Mouse (Mus musculus) thymus, postnatal 36 days (tissue): ENCODE results near the gene Baz2a.
A peak's percentile ranks its signal among the peaks of the same experiment; 100 is the strongest.
"Not testable (repeated sequence)": the region's sequence is repeated elsewhere in the genome, so short reads cannot be mapped to it uniquely, and the experiment has no call there.

Source experiments
- DNase-seq, 2 experiments: peaks; one replicate each; pipeline ENCODE4 v3.0.0; 2022; ENCODE audit warnings: mixed read lengths in 2 of 2

The Baz2a gene

GRCm38 (mm10) chr10:128091564-128092505 is at the start of gene Baz2a:
Gene Baz2a, plus strand, starts transcription at chr10:128091577.
- DNase-seq = peak; percentile 79 to 88

- DNase-seq = no peak
These were observed 49.7 kb upstream of the Baz2a start for GRCm38 (mm10) chr10:128041636-128042035.

GRCm38 (mm10) chr10:128042466-128042865 is 48.9 kb upstream of the Baz2a start:
- no peak for DNase-seq

- DNase-seq = peak; percentile 33 to 43
These were observed 48.1 kb upstream of the Baz2a start for GRCm38 (mm10) chr10:128043041-128043835.

GRCm38 (mm10) chr10:128048157-128048556 is 43.2 kb upstream of the Baz2a start:
- no peak for DNase-seq

- DNase-seq = no peak
These were observed 41.6 kb upstream of the Baz2a start for GRCm38 (mm10) chr10:128049741-128050140.

- DNase-seq = no peak
These were observed 41.0 kb upstream of the Baz2a start for GRCm38 (mm10) chr10:128050355-128050754.

- no peak for DNase-seq
These were observed 39.8 kb upstream of the Baz2a start for GRCm38 (mm10) chr10:128051589-128051988.

- not testable (repeated sequence) for DNase-seq
These were observed 39.2 kb upstream of the Baz2a start for GRCm38 (mm10) chr10:128052136-128052535.

GRCm38 (mm10) chr10:128053001-128053400 is 38.4 kb upstream of the Baz2a start:
- DNase-seq = no peak

GRCm38 (mm10) chr10:128058184-128058583 is 33.2 kb upstream of the Baz2a start:
- DNase-seq = no peak

GRCm38 (mm10) chr10:128058601-128059151 is 32.7 kb upstream of the Baz2a start, which contains the start of gene Ptges3:
Gene Ptges3, plus strand, starts transcription at chr10:128058954.
- peak; percentile 96 to 97 for DNase-seq

GRCm38 (mm10) chr10:128059207-128059981 is 32.0 kb upstream of the Baz2a start:
- DNase-seq = peak; percentile 71 to 80

GRCm38 (mm10) chr10:128061109-128061508 is 30.3 kb upstream of the Baz2a start:
- no peak for DNase-seq

- no peak for DNase-seq
These were observed 29.0 kb upstream of the Baz2a start for GRCm38 (mm10) chr10:128062221-128062989.

- DNase-seq = no peak
These were observed 25.3 kb upstream of the Baz2a start for GRCm38 (mm10) chr10:128066072-128066471.

GRCm38 (mm10) chr10:128069201-128069600 is 22.2 kb upstream of the Baz2a start:
- no peak for DNase-seq

GRCm38 (mm10) chr10:128070432-128070831 is 20.9 kb upstream of the Baz2a start:
- not testable (repeated sequence) for DNase-seq

- DNase-seq = not testable (repeated sequence)
These were observed 13.1 kb upstream of the Baz2a start for GRCm38 (mm10) chr10:128078269-128078668.

GRCm38 (mm10) chr10:128080496-128080895 is 10.9 kb upstream of the Baz2a start:
- no peak for DNase-seq

GRCm38 (mm10) chr10:128081807-128082476 is 9.4 kb upstream of the Baz2a start:
- no peak for DNase-seq
